Mouse (Mus musculus) kidney, adult 2 months (tissue): Measurements from ENCODE around the gene Manf. TPM values are rescaled to one million over a fixed set of nuclear protein-coding genes. Genes with fewer than 3 reads are reported as not detected.

ENCODE experiments used
- DNase-seq: peaks from one replicate; pipeline ENCODE4 v3.0.0; 2021
- H3K27ac ChIP-seq: fragments of 200-500 bp; 2 replicates; pipeline ENCODE4 v1.5.1; 2012; ENCODE audit warnings: low read depth, low read length, control low read depth, inconsistent platforms; ENCODE audit not compliant: insufficient read depth
- H3K27me3 ChIP-seq: fragments of 200-500 bp; replicated peaks from 2 replicates; pipeline ENCODE4 v1.6.1; 2012; ENCODE audit warnings: mild to moderate bottlenecking, moderate library complexity, low read length, inconsistent platforms; ENCODE audit not compliant: control insufficient read depth, insufficient read depth
- H3K36me3 ChIP-seq: fragments of 200-500 bp; 2 replicates; pipeline ENCODE4 v1.6.1; 2012; ENCODE audit warnings: mild to moderate bottlenecking, moderate library complexity, low read length, inconsistent platforms; ENCODE audit not compliant: control insufficient read depth, insufficient read depth
- H3K4me1 ChIP-seq: fragments of 200-500 bp; 2 replicates; pipeline ENCODE4 v1.6.1; 2011; ENCODE audit warnings: low read length; ENCODE audit not compliant: control insufficient read depth, insufficient read depth
- H3K4me3 ChIP-seq: fragments of 200-500 bp; 2 replicates; pipeline ENCODE4 v1.5.1; 2011; ENCODE audit warnings: mild to moderate bottlenecking, low read depth, low read length, control low read depth; ENCODE audit not compliant: insufficient read depth
- CTCF ChIP-seq: fragments of 200-500 bp; conservative IDR thresholded peaks from 2 replicates; pipeline ENCODE4 v1.5.1; 2011; ENCODE audit warnings: low read depth, mild to moderate bottlenecking, control low read depth, low read length, moderate library complexity, mixed read lengths; ENCODE audit not compliant: insufficient read depth, insufficient read length
- POLR2A ChIP-seq: fragments of 200-500 bp; IDR thresholded peaks from one replicate; pipeline ENCODE4 v1.6.1; 2011; ENCODE audit warnings: low read depth, low read length, control low read depth
- WGBS: fragments of 180-500 bp; shearing (Covaris S2); methylation state at CpG from one replicate; pipeline ENCODE4 v1.1.7; 2018; 5-methylcytosine and 5-hydroxymethylcytosine counted together
- polyA plus RNA-seq: library from polyadenylated mRNA; depleted of rRNA; stranded (reverse); fragments of >200 nt; gene quantifications from 2 replicates; pipeline ENCODE4 v1.2.3, GENCODE M21; 2012; rRNA removed

Gene Manf
- polyA plus RNA-seq = 12.6 and 25.5 TPM in 2 replicates

- Histone ChIP-seq H3K4me3 (peak within 1 kb of the TSS; percentile 71), H3K36me3 (peaks cover 2% of the 10 kb centered on the region; the same call in 1 of the 2 replicates), H3K27ac (peak within 1 kb of the TSS; percentile 61), H3K4me1 (0 out of 2 replicates have a peak, but pooled peaks cover 2% of the 10 kb centered on the region), H3K27me3 (no peaks in the 10 kb centered on the region)
- TF ChIP-seq CTCF (no peak), POLR2A (peak; percentile 90)
- DNase-seq = peak; percentile 99
- WGBS = under 1% methylated on average over 59 of the region's 59 CpGs
Measured at GRCm38 (mm10) chr9:106891829-106892551, at the start of gene Manf. TSS of gene Manf (minus strand) at chr9:106891979.

- no peak for DNase-seq
- Histone ChIP-seq H3K4me3 (no peak overlapping the region), H3K27me3 (no peaks in the 10 kb centered on the region), H3K4me1 (no peaks in the 10 kb centered on the region), H3K27ac (no peak overlapping the region), H3K36me3 (no peaks in the 10 kb centered on the region)
- no peak for TF ChIP-seq CTCF
- TF ChIP-seq POLR2A = no peak
- 75% methylated on average over 1 of the region's 1 CpGs for WGBS
Measured at GRCm38 (mm10) chr9:106934998-106935397, 43.2 kb upstream of the Manf start.

DNA sequence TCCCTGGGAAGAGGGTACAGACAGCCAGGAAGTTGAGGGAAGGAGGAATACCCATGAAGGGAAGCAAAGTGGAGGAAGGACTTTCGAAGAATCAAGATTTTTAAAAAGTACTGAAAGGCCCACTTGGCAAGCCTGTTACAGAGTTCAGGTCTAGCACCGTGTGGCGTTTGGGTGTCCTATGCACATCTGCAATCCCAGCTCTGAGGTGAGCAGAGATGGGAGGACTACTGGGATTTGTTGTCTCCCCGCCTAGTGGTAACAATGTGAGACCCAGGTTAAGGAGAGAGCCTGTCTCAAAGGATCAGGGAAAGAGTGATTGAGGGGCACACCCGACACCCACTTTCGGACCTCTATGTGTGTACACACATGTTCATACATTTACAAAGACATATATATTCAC lies 23.1 kb upstream of the Manf start:
- DNase-seq = no peak
- Histone ChIP-seq H3K4me1 (no peaks in the 10 kb centered on the region), H3K36me3 (no peaks in the 10 kb centered on the region), H3K27ac (no peak overlapping the region), H3K27me3 (no peaks in the 10 kb centered on the region), H3K4me3 (no peak overlapping the region)
- TF ChIP-seq POLR2A (no peak), CTCF (no peak)
- WGBS = 87% methylated on average over 6 of the region's 6 CpGs

GRCm38 (mm10) chr9:106913759-106914158 lies 22.0 kb upstream of the Manf start:
- Histone ChIP-seq H3K4me3 (no peak overlapping the region), H3K27ac (no peak overlapping the region), H3K36me3 (no peaks in the 10 kb centered on the region), H3K27me3 (no peaks in the 10 kb centered on the region), H3K4me1 (no peaks in the 10 kb centered on the region)
- TF ChIP-seq CTCF (no peak), POLR2A (no peak)
- peak; percentile 38 for DNase-seq
- WGBS = 3% methylated on average over 1 of the region's 1 CpGs

- WGBS = 89% methylated on average over 1 of the region's 1 CpGs
- TF ChIP-seq POLR2A (no peak), CTCF (no peak)
- Histone ChIP-seq H3K27ac (no peak overlapping the region), H3K4me3 (no peak overlapping the region), H3K4me1 (no peaks in the 10 kb centered on the region), H3K36me3 (no peaks in the 10 kb centered on the region), H3K27me3 (no peaks in the 10 kb centered on the region)
- DNase-seq = no peak
Measured at GRCm38 (mm10) chr9:106911624-106912023, 19.8 kb upstream of the Manf start.

- no peak for DNase-seq
- Histone ChIP-seq H3K4me1 (no peaks in the 10 kb centered on the region), H3K27ac (no peak overlapping the region), H3K36me3 (no peaks in the 10 kb centered on the region), H3K27me3 (no peaks in the 10 kb centered on the region; the same call in 1 of the 2 replicates), H3K4me3 (no peak overlapping the region)
- TF ChIP-seq POLR2A (no peak), CTCF (no peak)
- WGBS = 30% methylated on average over 5 of the region's 5 CpGs
Measured at GRCm38 (mm10) chr9:106908715-106909114, 16.9 kb upstream of the Manf start.

DNA sequence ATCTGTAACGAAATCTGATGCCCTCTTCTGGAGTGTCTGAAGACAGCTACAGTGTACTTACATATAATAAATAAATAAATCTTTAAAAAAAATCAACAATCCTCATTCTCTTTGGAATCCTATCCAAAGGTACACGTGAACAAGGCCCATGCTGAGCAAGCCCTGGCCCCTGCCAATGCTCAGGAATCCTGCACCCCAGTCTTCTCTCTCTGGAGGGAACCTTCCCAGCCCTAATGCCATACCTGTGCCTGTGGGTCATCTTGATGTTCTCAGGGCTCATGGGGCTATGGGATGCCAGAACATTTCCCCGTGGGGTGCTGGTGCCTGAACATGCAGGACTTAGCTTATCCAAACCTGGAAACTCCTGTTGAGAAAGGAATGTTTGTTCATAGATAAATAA lies 16.4 kb upstream of the Manf start:
- WGBS = 91% methylated on average over 3 of the region's 3 CpGs
- Histone ChIP-seq H3K36me3 (no peaks in the 10 kb centered on the region), H3K4me1 (no peaks in the 10 kb centered on the region), H3K27ac (no peak overlapping the region), H3K4me3 (no peak overlapping the region), H3K27me3 (no peaks in the 10 kb centered on the region; the same call in 1 of the 2 replicates)
- no peak for DNase-seq
- TF ChIP-seq POLR2A = no peak

- no peak overlapping the region for H3K27ac ChIP-seq
- no peaks in the 10 kb centered on the region for H3K4me1 ChIP-seq
- H3K27me3 ChIP-seq = no peaks in the 10 kb centered on the region; the same call in 1 of the 2 replicates
- no peak overlapping the region for H3K4me3 ChIP-seq
- H3K36me3 ChIP-seq = no peaks in the 10 kb centered on the region
- WGBS = 88% methylated on average over 8 of the region's 8 CpGs
- TF ChIP-seq CTCF (no peak), POLR2A (no peak)
- no peak for DNase-seq
Measured at GRCm38 (mm10) chr9:106906597-106906996, 14.8 kb upstream of the Manf start.
